Mouse (Mus musculus): ENCODE measurements around the gene Obscn. TPM values are rescaled to one million over a fixed set of nuclear protein-coding genes. Genes with fewer than 3 reads are reported as not detected.

Obscn gene
- polyA plus RNA-seq, 1 experiment from 2014 or later: 0.42 TPM

DNA sequence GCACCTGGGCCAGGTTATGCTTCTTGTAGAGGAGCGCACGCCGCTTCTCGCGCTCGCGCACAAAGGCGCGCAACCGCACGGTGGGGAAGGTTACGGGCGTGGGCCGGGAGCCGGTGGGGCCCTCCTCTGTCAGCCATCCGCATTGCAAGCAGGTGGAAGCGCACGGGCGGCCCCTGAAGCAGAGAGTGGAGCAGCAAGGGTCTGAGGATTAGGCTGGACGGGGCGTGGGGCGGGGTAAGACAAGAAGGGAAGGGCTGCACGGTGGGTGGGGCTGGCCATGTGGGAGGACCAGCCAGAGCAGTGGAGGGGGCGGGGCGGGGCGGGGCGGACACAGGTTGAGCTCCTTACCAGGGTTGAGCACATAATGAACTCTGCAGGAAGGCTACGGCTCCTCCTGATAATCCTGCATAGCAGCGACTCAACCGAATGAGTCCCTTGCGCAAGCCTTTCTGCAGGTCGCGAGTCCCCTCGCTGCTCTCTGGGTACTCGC, 141.8 kb downstream of the Obscn start:
- Histone ChIP-seq H3K9ac (peak overlapping the region; percentile 61), H3K4me2 (peak overlapping the region; percentile 74), H3K9me3 (no peaks in the 10 kb centered on the region), H3K36me3 (peaks cover 18% of the 10 kb centered on the region), H3K27ac (no peak overlapping the region), H3K27me3 (peaks cover 44% of the 10 kb centered on the region), H3K4me3 (peak overlapping the region; percentile 42), H3K4me1 (peaks cover 7% of the 10 kb centered on the region)
- ATAC-seq (ENCODE audit: insufficient number of reproducible peaks, insufficient read depth, low FRiP score, low TSS enrichment, low read depth): peak; percentile 62
- 2% methylated on average over 35 of the region's 35 CpGs for WGBS

DNA sequence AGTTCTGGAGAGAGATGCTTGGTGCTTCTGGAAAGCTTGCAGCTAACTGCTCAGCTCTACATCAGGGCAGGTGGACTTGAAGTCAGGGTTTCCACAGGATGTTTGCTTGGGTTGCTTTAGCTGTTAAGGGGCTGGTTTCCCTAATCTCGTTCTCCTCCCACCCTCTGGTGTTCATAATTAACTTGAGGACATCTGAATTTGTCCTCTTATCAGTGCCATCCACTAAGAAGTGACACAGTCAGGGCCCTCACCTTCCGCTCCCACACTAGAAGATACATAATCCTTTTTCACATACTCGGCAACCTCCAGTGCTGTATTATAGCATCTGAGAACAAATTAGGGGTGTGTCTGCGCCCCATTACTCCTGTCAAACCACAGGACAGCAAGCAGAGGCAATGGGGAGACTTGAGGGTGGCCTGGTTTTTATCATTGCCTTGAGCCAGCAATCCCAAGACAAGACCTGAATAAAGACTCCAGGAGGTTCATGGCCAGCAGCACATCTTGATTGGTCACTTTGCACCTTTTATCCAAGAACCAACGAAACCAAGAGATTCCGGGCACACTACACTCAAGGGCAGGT, 143.0 kb downstream of the Obscn start:
- no peak overlapping the region for H3K4me3 ChIP-seq
- H3K36me3 ChIP-seq: peaks cover 30% of the 10 kb centered on the region
- H3K9ac ChIP-seq: no peak overlapping the region
- no peak overlapping the region for H3K27ac ChIP-seq
- no peak overlapping the region for H3K4me2 ChIP-seq
- ATAC-seq (ENCODE audit: insufficient number of reproducible peaks, insufficient read depth, low FRiP score, low TSS enrichment, low read depth): no peak
- WGBS: 80% methylated on average over 6 of the region's 6 CpGs
- H3K4me1 ChIP-seq: peaks cover 7% of the 10 kb centered on the region
- peaks cover 44% of the 10 kb centered on the region for H3K27me3 ChIP-seq
- H3K9me3 ChIP-seq: no peaks in the 10 kb centered on the region

DNA sequence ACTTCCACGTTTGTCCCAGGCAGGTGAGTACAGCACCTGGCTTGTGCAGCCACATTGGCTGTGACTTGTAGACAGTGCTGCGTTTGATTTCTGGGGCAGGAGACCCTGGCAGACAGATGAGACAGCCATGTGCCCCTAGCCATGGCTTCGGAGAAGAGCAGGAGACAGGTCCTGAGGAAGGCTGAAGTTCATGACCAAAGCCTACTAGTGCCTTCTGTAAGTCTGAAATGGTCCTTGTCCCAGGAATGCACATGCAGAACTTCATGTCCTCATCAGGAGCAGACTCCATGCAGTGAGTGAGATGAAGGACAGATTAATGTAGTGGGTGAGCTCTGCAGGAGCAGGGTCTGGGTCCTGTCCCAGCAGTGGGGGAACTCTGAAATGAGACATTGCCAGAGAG, 144.3 kb downstream of the Obscn start:
- Histone ChIP-seq H3K4me2 (no peak overlapping the region), H3K4me1 (peaks cover 7% of the 10 kb centered on the region), H3K4me3 (no peak overlapping the region), H3K9ac (no peak overlapping the region), H3K27me3 (peaks cover 39% of the 10 kb centered on the region), H3K9me3 (no peaks in the 10 kb centered on the region), H3K36me3 (peaks cover 38% of the 10 kb centered on the region), H3K27ac (no peak overlapping the region)
- ATAC-seq (ENCODE audit: insufficient number of reproducible peaks, insufficient read depth, low FRiP score, low TSS enrichment, low read depth): no peak
- WGBS: 86% methylated on average over 3 of the region's 3 CpGs

DNA sequence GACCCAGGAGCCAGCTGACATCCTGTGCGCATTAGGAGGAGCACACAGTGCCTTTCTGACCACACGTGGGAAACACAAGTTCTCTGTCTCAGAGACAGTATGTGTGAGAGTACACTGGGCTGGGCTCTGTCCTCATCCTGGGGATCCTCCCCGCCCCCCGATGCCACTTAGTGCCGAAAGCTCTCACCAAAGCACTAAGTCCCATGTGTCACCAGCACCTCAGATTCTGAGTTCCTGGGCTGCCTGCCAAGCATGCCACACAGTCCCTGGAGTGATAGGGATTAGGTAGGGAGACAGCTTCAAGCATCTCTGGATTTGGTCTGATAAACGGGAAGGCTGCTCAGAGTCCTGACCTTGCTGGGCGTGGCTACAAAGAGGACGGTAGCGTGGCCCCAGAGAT, 145.4 kb downstream of the Obscn start:
- peaks cover 49% of the 10 kb centered on the region for H3K36me3 ChIP-seq
- H3K27ac ChIP-seq: no peak overlapping the region
- WGBS: 79% methylated on average over 9 of the region's 9 CpGs
- H3K4me3 ChIP-seq: no peak overlapping the region
- H3K27me3 ChIP-seq: peaks cover 30% of the 10 kb centered on the region
- H3K4me2 ChIP-seq: no peak overlapping the region
- peaks cover 7% of the 10 kb centered on the region for H3K4me1 ChIP-seq
- H3K9me3 ChIP-seq: no peaks in the 10 kb centered on the region
- no peak overlapping the region for H3K9ac ChIP-seq
- ATAC-seq (ENCODE audit: insufficient number of reproducible peaks, insufficient read depth, low FRiP score, low TSS enrichment, low read depth): no peak

DNA sequence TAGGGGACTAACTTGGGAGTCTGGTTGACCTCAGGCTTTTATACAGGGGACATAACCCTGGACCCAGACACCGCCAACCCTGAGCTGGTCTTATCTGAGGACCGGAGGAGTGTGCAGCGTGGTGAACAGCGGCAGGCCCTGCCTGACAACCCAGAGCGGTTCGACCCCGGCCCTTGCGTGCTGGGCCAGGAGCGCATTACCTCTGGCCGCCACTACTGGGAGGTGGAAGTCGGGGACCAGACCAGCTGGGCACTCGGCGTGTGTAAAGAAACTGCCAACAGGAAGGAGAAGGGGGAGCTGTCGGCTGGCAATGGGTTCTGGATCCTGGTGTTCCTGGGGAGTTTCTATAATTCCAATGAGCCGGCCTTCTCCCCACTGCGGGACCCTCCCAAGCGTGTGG, 146.1 kb downstream of the Obscn start:
- Histone ChIP-seq H3K4me1 (peaks cover 7% of the 10 kb centered on the region), H3K27me3 (peaks cover 23% of the 10 kb centered on the region), H3K9me3 (no peaks in the 10 kb centered on the region), H3K27ac (no peak overlapping the region), H3K4me2 (no peak overlapping the region), H3K9ac (no peak overlapping the region), H3K36me3 (peaks cover 56% of the 10 kb centered on the region), H3K4me3 (no peak overlapping the region)
- no peak for ATAC-seq (ENCODE audit: insufficient number of reproducible peaks, insufficient read depth, low FRiP score, low TSS enrichment, low read depth)
- 87% methylated on average over 17 of the region's 17 CpGs for WGBS

DNA sequence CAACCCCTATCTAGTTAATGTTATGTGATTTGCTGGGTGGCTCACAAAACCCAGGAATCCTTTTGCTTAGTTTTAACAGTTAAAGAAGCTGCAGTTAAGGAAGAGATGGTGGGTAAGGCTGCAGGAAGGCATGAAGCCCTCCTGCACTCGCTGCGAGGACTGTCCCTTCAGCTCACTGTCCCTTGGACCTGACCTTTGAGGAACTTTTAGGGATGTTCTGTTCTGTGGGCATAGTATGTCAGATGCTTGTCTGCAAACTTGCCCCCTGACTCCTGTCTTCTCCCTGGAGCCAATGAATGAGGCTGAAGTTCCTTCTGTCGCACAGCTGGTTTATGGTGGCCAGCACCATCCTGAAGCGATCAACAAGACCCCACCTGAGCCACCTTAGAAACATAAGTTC, 147.0 kb downstream of the Obscn start:
- H3K9ac ChIP-seq: no peak overlapping the region
- peaks cover 2% of the 10 kb centered on the region for H3K4me1 ChIP-seq
- no peak overlapping the region for H3K27ac ChIP-seq
- H3K9me3 ChIP-seq: no peaks in the 10 kb centered on the region
- H3K36me3 ChIP-seq: peaks cover 65% of the 10 kb centered on the region
- H3K4me2 ChIP-seq: no peak overlapping the region
- no peak for ATAC-seq (ENCODE audit: insufficient number of reproducible peaks, insufficient read depth, low FRiP score, low TSS enrichment, low read depth)
- 90% methylated on average over 4 of the region's 4 CpGs for WGBS
- H3K27me3 ChIP-seq: peaks cover 13% of the 10 kb centered on the region
- no peak overlapping the region for H3K4me3 ChIP-seq

DNA sequence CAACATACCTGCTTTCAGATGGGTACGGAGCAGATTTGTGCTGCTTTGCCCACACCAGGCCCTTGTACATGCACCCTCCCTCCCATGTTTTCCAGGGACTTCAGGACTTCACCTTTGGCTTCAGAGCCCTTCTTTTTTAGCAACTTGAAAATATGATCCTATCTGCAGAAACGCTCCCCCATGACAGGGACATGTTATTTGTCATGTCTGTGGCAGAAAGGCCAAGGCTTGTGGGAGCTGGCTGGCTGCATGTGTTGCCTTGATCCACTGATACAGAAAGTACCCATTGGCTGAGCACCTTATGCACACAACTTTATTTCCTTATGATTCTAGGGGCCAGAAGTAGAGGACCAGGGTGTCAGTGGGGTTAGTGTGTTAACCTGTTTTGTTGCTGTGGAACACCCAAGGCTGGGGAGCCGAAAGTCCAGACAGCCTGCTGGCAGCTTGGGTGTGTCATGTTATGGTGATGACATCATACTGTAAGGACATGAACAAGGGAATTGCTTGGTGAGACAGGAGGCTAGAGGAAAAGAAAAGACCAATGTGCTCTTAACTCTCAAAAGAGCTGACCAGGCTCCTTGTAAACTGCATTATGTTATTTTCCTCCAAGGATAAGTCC, 150.8 kb downstream of the Obscn start:
- WGBS: 93% methylated on average over 3 of the region's 3 CpGs
- H3K36me3 ChIP-seq: peaks cover 82% of the 10 kb centered on the region
- no peak for ATAC-seq (ENCODE audit: insufficient number of reproducible peaks, insufficient read depth, low FRiP score, low TSS enrichment, low read depth)

DNA sequence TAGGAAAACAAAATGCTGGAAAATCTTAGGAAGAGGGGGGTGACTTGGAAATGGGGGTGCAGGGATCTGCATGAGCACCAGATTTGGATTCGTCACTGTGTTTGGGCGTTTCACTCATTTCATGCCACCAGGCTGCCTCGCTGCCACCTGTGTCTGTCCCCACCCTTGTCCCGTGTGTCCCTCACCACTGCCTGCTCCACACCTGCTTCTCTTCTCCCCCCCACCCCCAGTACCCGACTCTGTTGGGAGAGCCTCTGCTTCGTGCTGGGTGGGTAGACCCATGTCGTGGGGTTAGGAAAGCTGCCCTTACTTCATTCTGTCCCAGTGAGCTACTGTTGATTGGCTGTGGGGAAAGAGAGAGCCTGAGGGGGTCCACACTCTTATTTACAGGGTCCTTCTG, 151.5 kb downstream of the Obscn start:
- no peak overlapping the region for H3K4me3 ChIP-seq
- WGBS: 93% methylated on average over 7 of the region's 7 CpGs
- no peak overlapping the region for H3K4me2 ChIP-seq
- H3K9me3 ChIP-seq: no peaks in the 10 kb centered on the region
- H3K27ac ChIP-seq: no peak overlapping the region
- no peak for ATAC-seq (ENCODE audit: insufficient number of reproducible peaks, insufficient read depth, low FRiP score, low TSS enrichment, low read depth)
- no peak overlapping the region for H3K9ac ChIP-seq
- H3K27me3 ChIP-seq: no peaks in the 10 kb centered on the region
- peaks cover 16% of the 10 kb centered on the region for H3K4me1 ChIP-seq
- H3K36me3 ChIP-seq: peaks cover 74% of the 10 kb centered on the region

More for the DNA sequence above, 150.8 kb downstream of the Obscn start:
- no peaks in the 10 kb centered on the region for H3K27me3 ChIP-seq
- H3K4me2 ChIP-seq: no peak overlapping the region
- H3K27ac ChIP-seq: no peak overlapping the region
- no peak overlapping the region for H3K9ac ChIP-seq
- H3K4me3 ChIP-seq: no peak overlapping the region
- no peaks in the 10 kb centered on the region for H3K9me3 ChIP-seq
- peaks cover 9% of the 10 kb centered on the region for H3K4me1 ChIP-seq

DNA sequence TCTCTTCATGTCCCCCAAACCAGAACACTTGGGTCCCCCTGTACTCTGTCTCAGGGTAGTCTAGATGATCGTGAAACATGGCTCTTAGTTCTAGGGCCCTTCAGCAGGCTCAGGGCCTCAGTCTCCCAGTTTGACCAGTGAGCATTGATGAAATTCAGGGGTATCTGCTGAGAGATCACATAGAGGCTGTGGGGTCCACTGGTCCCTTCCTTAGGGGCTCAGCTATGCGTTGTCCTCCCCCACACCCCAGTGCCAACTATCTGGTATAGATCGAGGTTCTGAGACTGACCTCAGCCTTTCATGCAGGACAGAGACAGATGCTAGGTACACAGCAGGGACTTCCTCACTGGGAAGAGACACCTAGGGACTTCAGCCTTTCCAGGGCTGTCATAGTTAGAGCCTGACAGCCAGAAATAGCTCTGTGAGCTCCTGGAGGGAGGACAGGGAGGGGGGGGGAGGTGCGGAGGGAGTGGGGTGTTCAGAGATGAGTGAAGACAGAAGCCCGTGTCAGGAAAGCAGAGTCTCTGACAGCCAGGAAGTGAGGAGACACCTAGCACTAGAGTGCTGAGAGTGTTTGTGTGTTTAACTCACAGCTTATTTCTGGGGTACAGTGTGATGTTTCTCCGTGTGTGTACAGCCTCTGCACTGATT, 152.4 kb downstream of the Obscn start:
- Histone ChIP-seq H3K9me3 (no peaks in the 10 kb centered on the region), H3K27me3 (no peaks in the 10 kb centered on the region), H3K9ac (no peak overlapping the region), H3K4me3 (no peak overlapping the region), H3K4me1 (peaks cover 25% of the 10 kb centered on the region), H3K36me3 (peaks cover 66% of the 10 kb centered on the region), H3K4me2 (no peak overlapping the region), H3K27ac (no peak overlapping the region)
- WGBS: 88% methylated on average over 6 of the region's 6 CpGs
- no peak for ATAC-seq (ENCODE audit: insufficient number of reproducible peaks, insufficient read depth, low FRiP score, low TSS enrichment, low read depth)

DNA sequence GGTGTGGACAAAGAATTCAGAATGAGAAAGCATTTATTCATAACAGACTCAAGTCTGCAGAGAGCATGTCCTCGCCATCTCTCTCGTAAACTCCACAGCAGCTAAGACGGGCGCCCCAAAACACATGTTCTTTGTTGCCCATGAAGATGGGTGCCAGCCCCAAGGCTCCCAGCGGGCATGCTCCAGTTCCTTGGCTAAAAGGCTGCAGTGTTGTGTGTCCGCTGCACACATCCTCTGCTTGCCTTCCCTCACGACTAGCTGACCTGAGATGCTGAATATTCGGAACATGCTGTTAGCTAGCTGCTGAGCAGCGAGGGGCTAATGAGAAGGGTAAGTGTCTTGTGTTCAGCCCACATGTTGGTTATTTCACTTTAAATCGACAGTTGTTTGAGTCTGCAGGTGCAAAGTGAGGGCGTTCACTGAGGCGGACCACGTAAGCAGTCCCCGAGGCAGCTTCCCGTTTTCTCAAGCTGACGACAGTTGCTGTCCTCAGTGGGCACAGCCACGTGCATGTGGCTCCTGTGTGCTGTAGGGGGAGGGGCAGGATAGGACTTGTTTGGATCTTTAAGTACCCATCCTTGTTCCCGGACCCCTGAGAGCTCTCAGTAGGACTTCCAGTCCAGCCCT, 153.6 kb downstream of the Obscn start:
- no peak overlapping the region for H3K9ac ChIP-seq
- ATAC-seq (ENCODE audit: insufficient number of reproducible peaks, insufficient read depth, low FRiP score, low TSS enrichment, low read depth): no peak
- H3K9me3 ChIP-seq: no peaks in the 10 kb centered on the region
- H3K36me3 ChIP-seq: peaks cover 57% of the 10 kb centered on the region
- peaks cover 29% of the 10 kb centered on the region for H3K4me1 ChIP-seq
- H3K27me3 ChIP-seq: no peaks in the 10 kb centered on the region
- no peak overlapping the region for H3K4me2 ChIP-seq
- H3K4me3 ChIP-seq: no peak overlapping the region
- H3K27ac ChIP-seq: no peak overlapping the region
- WGBS: 80% methylated on average over 18 of the region's 18 CpGs

DNA sequence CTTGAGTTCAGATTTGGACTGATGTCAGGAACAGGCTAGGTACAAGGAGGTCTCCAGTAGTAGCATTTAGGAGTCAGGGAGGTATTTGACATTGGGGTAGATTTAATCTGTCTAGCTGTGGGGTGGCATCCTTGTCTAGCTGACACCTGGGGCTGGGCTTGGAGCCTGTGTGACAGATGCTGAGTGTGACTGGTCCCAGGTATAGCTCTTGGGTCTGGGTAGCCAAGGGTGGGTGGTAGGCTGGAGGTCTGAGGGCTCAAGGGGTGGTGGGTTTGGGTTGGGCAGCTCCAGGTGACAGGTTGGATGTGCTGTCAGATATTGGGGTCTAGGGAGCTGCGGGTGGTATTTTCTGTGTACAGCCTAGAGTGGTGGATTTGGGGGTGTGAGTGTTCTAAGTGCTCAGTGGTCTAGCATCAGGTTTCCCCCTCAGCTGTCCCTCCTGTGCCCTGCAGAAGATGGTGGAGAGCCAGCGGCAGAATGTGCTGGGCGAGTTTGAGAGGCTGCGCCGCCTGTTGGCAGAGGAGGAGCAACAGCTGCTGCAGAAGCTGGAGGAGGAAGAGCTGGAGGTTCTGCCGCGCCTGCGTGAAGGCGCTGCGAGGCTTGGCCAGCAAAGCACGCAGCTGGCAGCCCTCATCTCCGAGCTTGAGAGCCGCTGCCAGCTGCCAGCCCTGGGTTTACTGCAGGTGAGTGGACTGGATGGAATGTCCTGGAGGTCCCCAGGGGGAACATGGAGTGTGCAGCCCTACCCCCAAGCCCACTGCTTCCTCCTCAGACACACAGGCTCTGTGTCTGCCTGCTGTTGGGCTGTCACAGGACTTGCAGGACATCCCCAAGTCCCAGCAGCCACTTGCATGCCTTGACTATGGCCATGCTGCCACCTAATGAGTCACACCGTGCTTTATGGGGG, 154.4 kb downstream of the Obscn start:
- no peaks in the 10 kb centered on the region for H3K27me3 ChIP-seq
- H3K9ac ChIP-seq: no peak overlapping the region
- WGBS: 56% methylated on average over 14 of the region's 14 CpGs
- no peak for ATAC-seq (ENCODE audit: insufficient number of reproducible peaks, insufficient read depth, low FRiP score, low TSS enrichment, low read depth)
- H3K4me2 ChIP-seq: no peak overlapping the region
- H3K4me3 ChIP-seq: no peak overlapping the region
- H3K9me3 ChIP-seq: no peaks in the 10 kb centered on the region
- peaks cover 32% of the 10 kb centered on the region for H3K4me1 ChIP-seq
- H3K27ac ChIP-seq: no peak overlapping the region
- H3K36me3 ChIP-seq: peaks cover 50% of the 10 kb centered on the region
